Mouse (Mus musculus) gastrocnemius, adult 8-10 months (tissue): ENCODE measurements around the gene Arhgap24. TPM values are rescaled to one million over a fixed set of nuclear protein-coding genes. Genes with fewer than 3 reads are reported as not detected.

Experiments used
- DNase-seq, 2 experiments: peaks; one replicate each; pipeline ENCODE4 v3.0.0; 2022; ENCODE audit warnings: low spot score in 2 of 2
- total RNA-seq, 4 experiments: library from RNA; stranded (reverse); gene quantifications; 2 replicates each; pipeline ENCODE4 v1.2.4; 2022

Gene Arhgap24
- 10 to 100 TPM; 12.7 to 16.3 (median 15.9) TPM for total RNA-seq

GRCm38 (mm10) chr5:102481215-102482211 is at the start of gene Arhgap24:
TSS of gene Arhgap24 (plus strand) at chr5:102481391.
- peak; percentile 26 to 48 for DNase-seq

- no peak for DNase-seq
These were observed 47.0 kb upstream of the Arhgap24 start for GRCm38 (mm10) chr5:102434182-102434581.

DNA sequence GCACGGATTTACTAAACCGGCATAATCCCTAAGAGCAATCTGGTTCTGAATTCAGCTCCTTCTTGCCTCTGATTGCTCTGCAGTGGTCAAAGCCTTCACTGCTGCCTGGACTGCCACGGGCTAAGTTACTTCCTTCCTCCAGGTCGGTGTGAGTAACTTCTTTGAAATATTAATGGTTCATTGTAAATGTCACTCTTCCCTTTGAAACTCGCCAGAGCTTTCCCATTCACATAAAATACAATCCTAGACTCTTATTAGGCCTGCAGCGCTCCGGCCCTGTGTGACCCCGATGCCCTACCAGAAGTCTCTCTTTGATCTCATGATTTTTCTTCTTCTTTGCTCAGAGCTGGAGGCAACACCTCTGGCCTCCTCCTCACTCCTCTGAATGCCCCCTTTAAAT is 44.6 kb upstream of the Arhgap24 start:
- no peak for DNase-seq

GRCm38 (mm10) chr5:102439119-102439877 is 41.9 kb upstream of the Arhgap24 start:
- DNase-seq = no peak

DNA sequence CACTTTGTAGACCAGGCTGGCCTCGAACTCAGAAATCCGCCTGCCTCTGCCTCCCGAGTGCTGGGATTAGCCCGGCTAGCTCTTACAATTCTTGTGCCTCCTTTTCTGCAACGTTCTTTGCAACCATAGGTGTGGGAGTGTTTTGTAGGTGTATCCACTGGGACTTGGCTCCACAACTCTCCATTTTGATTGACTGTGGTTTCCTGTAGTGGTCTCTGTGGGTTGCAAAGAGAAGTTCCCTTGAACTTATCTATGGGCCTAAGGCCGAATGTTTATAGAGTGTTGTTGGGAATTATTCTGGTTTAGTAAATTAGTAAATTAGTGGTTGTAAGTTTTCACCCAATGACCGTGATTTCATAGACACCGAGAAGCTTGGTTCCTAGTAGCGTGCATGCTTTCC is 33.8 kb upstream of the Arhgap24 start:
- no peak for DNase-seq

DNA sequence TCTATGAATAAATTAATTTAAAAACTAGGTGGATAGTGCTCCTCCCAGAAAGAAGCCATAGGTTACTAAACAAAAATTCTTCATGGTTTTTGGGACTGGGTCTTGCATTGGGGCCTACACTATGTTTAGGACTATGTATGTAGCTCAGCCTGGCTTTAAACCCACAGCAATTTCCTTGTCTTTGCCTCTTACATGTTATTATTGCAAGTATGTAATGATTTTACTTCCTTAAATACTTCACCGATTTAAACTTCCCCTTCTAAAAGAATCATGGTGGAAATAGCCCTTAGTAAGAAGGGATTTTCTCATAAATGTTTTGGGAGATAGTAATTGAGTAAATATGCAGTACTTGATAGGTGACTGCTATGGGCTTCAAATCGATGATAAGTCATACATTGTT is 30.3 kb upstream of the Arhgap24 start:
- DNase-seq = no peak

DNA sequence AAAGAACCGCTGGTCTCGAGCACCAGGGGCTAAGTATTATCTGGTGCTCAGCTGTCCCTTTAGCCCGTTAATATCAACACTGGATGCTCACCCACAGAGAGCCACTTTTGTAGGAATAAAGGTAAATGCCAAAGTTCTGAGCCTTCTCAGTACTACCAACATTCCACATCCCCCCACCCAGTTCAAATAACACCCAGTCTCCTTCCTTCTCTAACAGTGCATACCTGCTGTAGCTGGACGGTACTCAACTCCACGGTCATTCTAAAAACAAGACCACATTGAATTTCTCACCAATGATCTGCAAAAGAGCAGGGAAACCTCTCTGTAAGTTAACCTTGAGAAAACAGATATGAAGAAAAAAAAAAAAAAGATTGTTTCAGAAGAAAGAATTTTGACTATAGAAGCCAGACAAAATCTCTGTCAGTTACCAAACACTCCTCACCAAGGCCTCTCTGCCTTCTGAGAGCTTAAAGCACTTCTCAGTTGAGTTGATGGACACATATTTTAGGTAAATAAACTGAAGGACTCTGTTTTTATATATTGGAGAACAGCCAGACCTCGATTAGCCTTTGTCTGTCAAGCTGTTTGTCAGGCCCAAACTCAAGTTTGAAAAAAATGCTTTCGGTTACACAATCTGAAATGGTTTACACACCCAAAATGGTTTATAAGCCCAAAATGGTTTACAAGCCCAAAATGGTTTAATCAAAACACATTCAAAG is 29.0 kb upstream of the Arhgap24 start:
- no peak for DNase-seq

GRCm38 (mm10) chr5:102453324-102453723 is 27.9 kb upstream of the Arhgap24 start:
- DNase-seq = no peak

DNA sequence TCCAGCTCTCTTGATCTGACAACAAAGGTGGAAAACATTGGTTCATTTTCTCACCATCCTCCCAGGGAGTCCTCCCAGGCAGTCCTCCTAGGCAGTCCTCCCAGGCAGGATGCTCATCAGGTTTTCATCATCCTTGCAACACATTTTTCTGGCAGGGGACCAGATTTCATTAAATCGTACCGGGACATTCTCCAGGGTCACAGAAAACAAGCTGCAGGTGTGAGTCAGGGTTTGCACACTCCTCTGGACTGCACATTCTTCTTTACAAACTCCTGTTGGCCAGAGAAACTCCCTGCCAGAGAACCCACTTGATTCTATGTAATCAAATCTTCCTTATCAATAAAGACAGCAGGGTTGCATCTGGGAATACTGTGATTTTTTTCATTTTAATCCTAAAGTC is 25.9 kb upstream of the Arhgap24 start:
- DNase-seq = no peak

GRCm38 (mm10) chr5:102460452-102461197 is 20.6 kb upstream of the Arhgap24 start:
- no peak for DNase-seq

DNA sequence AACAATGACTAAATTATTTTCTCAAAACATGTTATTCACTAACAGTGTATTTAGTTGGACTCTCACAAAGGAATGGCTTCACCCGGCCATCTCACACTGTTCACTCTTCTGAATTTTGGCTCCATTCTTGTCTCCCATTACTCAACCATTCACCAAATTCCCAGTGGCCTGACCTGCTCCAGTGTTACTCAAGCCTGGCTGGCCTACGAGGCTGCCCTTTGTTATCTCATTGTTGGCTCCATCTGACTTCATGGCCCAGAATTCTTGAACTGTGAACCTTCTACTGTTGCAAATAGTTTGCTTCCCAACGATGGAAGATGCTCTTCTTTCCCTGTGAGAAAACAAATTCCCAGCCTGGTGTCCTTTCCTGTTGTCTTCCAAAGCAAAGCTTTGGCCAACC is 18.2 kb upstream of the Arhgap24 start:
- peak; percentile 5 to 27 for DNase-seq

DNA sequence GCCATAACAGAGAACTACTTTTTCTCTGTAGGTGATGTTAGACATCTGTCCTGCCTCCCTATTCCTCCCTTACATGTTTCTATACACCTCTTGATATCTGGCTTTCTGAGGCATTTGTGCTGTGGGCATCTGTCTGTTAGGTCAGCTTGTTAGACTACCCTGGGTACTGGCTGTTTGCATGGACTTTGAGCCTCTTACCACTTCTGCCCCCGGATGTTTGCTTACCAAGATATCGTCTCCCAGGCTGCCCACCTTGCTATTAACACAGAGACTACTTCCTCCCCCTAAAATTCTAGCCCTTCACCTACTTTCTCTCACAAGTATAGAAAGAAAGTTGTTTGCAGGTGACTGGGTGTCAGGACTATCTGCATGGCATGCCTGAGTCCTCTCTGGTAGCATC is 15.8 kb upstream of the Arhgap24 start:
- DNase-seq = no peak

DNA sequence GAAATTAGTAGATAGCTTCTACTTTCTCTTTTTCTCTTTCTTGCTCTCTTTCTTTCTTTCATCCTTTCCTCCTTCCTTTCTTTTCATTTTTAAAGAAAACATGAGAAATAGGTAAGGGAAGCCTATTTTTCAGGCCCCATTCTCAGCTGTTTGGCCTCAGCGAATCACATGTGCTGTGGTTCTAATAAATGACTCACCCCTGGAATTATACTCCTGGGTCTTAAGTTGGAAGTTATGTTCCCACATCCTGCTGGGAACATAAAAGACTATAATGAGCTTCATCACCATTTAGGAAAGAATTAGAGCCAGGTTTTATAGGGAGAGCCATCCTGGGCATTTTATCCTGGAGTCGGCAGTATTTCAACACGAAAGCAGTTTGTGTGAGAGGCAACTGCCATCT is 12.9 kb upstream of the Arhgap24 start:
- no peak for DNase-seq

DNA sequence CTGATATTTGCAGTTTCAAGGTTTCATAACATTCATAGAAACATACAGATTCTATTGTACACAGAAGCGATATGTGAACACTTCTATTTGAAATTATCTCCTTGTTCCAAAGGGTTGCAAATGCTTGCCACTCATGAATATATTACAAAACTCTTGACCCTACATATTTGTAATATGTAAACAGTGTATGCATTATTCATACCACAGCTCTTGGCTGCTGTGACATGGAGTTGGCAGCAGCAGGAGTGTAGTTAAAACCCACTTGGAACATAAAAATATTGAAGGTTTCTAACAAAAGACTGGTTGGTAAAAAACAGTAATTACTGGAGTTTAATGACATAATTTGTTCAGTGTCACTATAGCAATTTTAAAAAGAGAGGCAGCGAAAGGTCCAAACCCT is 10.9 kb upstream of the Arhgap24 start:
- no peak for DNase-seq

DNA sequence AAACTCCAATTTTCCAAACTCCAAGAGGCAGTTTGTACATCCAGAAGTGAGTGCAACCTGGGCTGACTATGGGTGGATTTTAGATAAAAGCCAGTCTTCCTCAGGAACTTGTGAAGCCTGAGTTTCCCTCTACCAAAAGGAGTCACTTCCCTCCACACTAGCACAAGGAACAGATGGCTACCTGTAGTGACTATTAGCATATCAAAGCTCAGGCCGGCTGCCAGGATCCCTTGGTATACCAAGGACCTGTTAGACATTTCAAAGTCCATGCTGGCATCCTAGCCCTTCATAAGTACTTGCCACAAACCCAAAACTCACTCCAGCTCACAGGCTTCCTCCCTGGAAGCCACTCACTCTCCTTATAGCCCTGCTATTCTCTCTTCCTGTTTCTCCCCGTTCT is 3.1 kb upstream of the Arhgap24 start:
- no peak for DNase-seq

DNA sequence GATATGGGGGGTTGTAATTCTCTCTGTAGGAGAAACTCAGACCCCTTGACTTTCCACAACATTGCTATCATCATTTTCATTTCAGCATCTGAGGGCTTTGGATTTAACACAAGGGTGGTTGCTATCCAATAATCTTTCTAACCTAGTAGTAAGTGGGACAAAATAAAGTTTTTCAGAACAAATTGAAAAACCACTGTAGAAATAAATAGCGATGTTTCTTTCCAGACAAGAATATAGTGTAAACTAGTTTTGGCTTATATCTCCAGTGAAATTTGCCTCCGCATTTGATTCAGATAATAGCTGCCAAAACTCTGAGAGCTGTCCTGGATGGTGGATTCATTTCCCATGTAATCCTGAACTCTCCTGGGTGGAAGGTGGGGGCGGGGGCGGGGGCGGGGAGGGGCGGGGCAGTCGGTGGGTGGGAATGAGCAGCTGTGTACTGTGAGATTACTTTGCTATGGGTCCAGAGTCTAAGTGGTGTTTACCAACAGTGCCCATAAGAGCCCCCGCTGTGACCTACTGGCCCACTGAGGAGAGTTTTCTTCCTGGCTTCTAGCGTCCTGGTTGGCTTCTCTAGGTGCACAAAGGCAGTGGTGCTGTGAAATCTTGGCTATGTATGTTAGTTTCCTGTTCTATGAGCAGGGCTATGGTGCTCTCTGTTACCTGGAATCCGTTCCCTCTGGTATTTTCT is 2.2 kb downstream of the Arhgap24 start:
- DNase-seq = no peak

DNA sequence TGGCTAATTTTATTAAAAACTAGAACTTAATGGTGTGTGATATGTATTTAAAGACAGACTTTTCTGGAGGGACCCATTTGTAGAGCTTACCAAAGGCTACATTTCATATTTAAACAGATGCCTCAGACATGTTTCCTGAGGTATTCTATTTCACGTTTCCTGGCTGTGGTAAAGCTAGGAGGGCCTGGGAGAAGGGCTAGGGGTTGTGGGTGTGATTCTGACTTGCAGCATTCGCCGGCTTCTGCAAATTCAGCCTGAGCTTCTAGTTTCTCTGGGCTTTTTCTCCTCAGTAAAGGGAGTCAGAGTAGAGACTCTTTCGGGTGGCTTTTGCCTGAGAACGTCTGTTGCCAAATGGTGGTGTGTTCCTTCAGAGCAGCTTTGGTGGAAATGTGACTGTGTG is 10.4 kb downstream of the Arhgap24 start:
- DNase-seq = no peak

DNA sequence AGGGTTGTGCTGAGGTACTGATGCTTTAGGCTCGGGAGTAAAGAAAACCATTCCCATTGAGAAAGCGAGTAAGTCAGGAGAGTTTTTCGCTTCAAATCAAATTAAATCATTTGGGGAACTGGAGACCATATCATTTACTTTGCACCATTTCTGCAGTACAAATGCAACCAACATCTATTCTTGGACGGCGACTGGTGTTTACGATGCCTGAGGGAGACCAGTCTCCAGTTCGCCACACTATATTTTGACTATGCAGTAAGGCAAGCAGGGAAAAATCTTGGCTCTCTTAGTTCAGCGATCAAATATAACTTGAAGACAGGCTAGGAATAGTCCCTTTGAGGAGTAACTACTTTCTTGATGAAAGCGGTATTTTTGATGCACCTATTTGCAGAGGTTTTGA is 11.0 kb downstream of the Arhgap24 start:
- no peak for DNase-seq

GRCm38 (mm10) chr5:102494827-102495226 is 13.6 kb downstream of the Arhgap24 start:
- no peak for DNase-seq

DNA sequence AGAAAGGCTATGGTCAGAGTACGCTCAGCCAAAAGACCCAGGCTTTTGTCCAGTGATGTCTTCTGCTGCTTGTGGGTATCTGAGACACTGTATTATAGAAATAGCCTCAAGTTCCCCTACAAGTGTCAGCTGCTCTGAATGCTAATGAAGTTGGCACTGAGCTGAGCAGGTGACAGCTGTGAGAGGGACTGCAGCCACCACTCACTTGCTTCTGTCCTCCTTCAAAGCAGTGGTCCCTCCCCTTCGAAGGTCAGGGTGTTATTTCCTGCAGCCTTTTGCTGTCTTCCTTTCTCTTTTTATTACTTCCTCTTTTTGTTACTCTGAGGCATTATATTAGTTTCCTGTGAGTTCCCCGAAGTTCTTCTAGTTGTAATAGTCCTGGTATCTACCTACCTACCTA is 16.0 kb downstream of the Arhgap24 start:
- DNase-seq = no peak
